Mouse (Mus musculus) cortical plate, adult 2 months (tissue): ENCODE measurements at regions not wholly inside any gene's neighbourhood (a gene's known extent, or its start where the extent isn't known, plus 50 kb on each side); places are given as distances from the start of the nearest gene placed in this dataset.

Source experiments
- CTCF ChIP-seq: fragments of 200-500 bp; IDR thresholded peaks from 2 replicates; pipeline ENCODE4 v1.5.1; 2011; ENCODE audit warnings: mild to moderate bottlenecking, control low read depth, low read length; ENCODE audit not compliant: insufficient read depth; ENCODE audit errors: extremely low read depth
- POLR2A ChIP-seq: fragments of 200-500 bp; IDR thresholded peaks from 2 replicates; pipeline ENCODE4 v1.6.1; 2011; ENCODE audit warnings: mild to moderate bottlenecking, low read length, control low read depth; ENCODE audit not compliant: insufficient read depth; ENCODE audit errors: extremely low read depth

DNA sequence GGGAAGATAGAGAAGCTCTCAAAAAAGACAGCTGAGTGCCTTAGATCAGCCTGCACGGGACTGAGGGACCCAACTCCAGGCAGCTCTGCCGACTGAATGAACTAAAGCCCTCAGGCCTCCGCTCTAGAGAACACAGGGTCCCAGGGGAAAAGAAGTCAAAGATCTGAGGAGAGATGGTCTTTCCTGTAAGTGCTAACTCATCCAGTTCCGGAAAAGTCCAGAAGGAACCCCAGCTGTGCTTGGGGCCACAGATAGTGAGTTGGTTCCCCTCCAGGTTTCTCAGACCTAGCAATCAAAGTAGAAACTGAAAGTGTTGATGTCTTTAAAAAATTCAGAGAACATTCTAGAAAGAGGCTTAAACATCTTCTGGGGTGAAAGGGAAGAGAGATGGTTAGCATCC lies 220.0 kb downstream of the Rybp start:
- TF ChIP-seq CTCF (no peak), POLR2A (no peak)
